Mouse (Mus musculus) liver (tissue): ENCODE measurements around the gene Aldh16a1.

Experiments used
- DNase-seq: peaks from one replicate; pipeline ENCODE4 v3.0.0-alpha.2; 2020; ENCODE audit warnings: mixed read lengths

The Aldh16a1 gene

DNA sequence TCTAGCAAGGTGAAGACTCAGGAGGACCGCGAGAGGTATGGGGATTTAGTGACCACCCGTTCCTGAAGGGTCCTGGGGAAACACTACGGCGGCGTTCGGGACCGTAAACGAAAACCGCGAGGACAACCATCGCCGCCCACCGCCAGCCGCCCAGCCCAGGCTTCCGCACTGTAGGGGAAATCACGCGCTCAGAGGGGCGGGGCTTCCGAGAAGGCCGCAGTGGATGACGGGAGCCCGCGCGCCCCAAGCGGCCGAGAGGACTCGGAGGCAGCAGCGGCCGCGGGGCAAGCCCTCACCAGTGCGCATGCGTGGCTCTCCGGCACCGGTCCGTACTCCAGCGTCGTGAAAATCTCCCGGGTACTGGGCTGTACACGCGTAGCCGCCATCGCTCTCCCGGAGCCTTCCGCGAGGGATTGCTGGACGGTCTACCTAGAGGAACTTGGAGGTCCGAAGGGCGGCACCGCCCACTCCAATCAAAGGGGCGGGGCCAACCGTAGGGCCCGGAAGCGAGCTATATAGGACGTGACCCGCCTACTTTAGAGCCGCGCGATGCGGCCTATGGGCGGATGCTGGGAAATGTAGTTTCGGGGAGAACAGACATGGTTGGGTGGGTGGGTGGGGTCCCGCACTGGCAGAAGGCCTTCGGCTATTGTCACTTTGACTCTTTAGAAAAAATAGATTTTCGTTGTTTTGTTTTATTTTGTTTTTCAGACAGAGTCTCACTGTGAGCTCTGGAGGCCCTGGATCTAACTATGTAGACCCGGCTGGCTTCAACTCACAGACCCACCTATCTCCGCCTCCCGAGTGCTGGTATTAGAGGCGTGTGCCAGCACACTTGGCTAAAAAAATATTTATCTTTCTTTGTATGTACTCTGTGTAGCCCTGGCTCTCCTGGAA, at the start of gene Aldh16a1, which contains the start of gene Pih1d1:
Gene Aldh16a1, minus strand, starts transcription at position 489 of the 897 bp plus-strand sequence.
Gene Pih1d1, plus strand, starts transcription at position 208 of the 897 bp plus-strand sequence.
- peak; percentile 98 for DNase-seq

DNA sequence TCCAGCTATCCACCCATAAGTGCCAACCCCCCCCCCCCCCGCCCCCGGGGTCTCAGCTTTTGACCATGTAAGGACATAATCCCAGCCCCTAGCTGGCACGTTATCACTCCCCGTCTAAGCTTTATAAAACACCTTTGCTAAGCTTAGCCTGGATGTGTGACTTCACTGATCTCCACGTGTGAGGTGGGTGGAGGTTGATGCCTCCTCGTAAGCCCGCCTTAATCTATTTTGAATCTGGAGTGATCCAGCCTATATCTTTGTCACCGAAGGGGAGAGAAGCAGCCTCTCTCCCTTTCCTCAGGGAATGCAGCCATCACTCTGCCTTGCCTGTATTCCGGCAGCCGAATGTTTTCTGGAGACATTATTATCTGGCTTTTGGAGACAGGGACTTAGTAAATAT, 48.3 kb upstream of the Aldh16a1 start:
- DNase-seq: no peak

DNA sequence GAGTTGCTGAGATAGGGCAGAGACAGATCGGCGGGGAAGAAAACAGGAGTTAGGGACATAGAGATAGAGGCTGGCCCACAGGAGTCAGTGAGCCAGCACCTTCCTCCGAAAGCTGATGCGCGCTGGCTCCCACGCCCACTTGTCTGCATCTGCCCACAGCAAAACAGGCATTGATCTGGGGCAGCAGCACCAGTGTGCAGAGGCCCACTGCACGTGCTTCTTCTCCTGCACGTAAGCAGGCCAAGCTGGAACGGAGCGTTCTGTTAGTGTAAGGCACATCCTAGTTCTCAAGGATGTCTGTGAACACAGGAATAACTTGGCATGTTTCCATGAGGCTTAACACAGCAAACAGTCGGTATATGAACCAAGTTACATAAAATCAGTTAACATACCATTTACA, 44.6 kb upstream of the Aldh16a1 start:
- no peak for DNase-seq

DNA sequence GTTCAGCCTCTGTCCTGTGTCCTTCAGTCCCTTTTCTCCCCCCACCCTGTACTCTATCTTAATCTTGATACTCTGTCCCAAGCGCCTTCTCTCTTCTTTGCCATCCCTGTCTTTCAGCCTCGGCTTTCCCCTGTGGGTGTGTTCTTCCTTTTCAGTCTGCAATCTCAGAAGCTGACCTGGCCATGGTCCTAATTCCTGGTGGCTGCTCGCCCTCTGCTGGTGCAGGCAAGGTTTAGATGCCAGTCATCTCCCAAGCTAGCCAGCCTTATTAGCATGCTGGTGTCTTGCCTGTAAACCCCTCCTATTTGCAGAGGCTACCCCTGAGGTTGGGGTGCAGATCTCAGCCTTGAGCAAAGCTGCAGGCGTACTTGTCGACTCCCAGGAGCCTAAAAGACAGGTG, 44.1 kb upstream of the Aldh16a1 start:
- DNase-seq: peak; percentile 64

DNA sequence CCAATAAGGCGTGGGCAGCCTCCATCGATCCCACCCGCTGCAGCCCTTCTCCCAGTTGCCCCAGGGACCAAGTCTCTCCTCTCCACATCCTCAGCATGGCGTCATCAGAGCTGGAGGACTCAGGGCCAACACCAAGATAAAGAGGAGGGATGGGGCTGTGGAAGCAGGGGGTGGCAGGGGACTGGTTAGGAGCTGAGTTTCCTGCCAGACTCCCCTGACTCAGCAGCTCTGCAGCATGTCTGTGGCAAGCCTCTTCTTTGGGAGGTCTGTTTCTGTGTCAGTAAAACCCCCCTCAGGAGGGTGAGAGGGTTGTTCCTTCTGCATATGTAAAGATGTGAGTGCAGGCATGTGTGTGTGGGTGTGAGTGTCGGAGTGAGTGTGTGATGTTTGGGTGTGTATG, 42.6 kb upstream of the Aldh16a1 start:
- DNase-seq: no peak

DNA sequence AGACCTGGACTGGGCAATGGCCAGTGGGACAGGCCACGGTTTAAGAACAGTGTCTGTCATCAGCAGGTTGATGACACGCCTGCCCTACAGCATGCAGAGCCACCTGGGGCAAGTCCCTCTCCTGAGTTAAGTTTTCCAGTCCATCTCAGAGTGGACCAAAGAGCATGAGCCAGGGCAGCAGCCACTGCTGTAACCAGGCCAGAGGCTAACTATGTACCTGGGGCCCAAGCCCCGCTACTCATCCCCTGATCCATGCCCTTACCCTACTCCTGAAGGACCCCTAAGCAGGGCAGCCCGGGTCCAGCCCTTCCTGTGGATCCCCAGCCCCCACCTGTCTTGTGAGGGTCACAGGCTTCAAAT, 41.8 kb upstream of the Aldh16a1 start:
- no peak for DNase-seq

DNA sequence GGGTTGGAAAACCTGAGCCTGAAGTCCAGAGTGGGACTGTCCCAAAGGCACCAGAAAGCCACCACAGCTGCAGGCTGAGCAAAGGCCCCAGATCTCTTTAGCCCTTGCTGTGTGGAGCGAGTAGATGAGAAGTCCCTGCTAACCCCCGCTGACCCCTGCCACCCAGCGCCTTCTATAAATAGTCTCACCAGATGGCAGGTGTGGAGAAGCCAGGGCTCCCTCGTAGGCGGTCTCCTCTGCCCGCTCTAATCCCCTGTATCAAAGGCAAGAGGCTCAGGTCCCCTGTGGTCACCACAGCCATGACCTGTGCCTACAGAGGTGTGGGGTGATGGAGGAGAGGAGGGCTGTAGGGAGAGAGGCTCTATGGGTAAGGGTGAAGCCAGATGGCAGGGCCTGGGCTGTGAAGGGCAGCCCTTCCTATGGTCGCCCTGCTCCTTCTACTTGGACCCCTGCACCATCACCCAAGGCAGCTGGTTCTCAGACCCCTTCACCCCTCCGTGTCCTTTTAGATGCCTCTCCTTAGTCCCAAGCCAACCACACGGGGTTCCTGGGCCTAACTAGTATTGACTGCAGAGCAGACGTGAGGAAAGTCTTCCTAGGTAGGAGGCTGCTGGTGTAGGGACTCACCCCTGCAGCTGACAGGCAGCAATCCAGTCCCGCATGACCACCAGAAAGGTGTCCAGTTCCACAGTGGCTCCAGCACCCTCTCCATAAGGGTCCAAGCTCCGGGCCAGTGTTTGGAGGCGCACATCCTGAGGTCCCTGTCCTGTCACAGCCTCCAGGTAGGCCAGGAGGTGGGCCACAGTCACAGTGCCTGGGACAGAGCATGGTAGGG, 41.2 kb upstream of the Aldh16a1 start:
- DNase-seq: no peak

DNA sequence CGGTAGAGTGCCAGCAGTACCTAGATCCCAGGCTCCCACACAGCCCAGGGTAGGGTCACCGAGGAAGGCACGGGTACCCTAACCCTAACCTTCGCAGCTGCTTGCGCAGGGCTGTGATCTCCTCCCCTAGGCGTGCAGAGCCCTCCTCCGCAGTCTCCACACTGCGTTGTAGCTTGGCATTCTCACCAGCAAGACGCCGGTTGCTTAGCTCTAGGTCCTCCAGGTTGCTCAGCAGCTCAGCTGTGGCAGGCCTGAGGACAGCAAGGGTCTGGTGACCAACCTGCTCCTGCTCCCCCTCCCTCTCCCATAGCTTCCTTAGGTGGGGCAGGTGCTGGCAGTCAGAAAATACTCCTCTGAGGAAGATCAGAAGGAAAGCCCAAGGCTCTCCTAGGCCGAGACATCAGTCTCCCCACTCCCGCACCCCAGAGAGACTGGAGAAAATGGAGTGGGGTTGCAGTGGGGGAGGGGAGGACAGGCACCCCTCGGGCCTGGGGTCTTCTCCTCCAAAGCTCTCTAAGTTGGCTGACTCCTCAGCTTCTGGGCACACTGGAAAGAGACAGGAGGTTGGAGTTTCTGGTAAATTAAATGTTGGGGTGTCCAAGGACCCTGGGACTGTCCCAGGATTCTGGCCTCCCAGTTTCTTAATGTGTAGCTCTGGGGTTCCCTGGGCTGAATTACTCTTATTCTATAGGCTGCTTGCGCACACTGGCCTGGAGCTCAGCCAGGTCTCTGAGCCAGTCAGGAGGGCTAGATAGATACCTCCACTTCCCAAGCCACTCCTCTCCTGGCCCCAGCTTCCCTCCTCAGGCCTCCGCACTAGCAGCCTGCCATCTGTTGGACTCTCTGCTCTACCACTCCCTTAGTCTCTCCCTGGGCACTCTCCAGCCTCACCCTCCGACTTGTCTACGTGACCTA, 39.7 kb upstream of the Aldh16a1 start:
- no peak for DNase-seq

DNA sequence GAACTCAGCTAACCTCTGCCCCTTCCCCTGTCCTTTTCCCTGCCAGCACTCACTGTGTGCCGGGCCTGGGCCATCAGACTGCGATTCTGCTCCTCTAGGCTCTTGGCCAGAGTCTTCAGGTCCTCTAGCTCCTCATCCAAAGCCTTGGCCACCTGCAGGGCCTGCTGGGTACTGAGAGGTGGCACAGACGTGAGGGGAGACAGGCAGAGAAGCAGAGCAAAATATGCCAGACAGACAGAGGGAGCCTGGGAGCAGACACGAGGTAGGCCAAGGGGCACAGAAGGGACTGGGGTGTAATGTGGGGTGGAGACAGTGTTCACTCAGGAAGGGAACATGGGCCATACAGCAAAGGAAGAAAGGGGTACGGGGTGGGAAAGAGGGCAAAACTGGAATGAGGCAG, 39.0 kb upstream of the Aldh16a1 start:
- no peak for DNase-seq

DNA sequence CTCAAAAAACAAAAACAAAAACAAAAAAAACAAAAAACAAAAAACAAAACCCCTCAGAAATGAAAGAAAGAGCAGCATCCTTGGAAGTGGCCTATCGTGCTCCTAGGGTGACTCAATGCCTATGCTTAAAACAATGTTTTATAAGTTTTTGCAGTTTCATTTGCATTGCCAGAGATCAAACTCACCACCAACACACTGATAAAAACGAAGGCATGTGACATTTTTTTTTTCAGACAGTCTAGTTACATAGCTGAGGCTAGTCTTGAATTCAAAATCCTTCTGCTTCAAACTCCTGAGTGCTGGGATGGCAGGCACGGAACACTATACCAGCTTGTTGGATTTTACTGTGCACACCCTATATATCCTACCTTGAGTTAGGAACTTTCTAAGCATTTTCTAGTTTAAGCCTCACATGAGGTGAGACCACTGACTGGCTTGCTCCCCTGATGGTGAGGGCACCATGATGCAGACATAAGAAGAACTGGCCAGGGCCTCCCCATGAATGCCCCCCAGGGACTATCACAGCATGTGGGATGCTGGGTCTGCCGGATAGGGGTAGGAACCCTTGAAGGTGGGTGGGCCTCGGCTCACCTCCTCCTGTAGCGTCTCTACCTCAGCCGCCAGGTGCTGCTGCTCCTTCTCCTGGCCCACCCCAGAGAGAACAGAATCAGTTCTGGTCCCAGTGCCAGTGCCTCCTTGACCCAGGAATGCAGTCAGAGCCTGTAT, 38.4 kb upstream of the Aldh16a1 start:
- DNase-seq: no peak

DNA sequence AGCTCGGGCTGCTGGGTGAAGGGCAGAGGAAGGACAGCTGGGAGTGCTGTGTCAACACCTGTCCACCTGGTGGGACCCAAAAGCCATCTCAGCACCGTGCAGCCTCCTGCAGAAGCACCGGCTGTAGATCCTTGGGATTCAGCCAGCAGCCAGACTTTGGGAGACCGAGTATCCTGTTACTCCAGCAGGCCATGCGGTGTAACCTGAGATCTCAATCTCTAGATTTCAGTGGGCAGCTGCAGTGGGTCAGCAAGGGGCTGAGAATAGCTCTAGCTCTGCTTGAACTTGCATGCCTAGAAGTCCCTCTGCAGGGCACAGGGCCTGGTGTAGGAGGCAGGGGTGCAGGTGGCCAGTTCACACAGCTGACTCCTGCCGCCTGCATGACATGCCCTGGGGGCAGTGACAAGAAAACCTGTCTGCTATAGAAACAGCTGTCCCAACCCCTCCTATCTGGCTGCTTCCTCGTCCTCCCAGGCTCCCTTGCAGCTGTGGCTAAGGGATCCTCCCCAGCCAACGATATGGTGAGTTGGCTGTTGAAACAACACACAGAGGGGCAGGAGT, 37.5 kb upstream of the Aldh16a1 start:
- no peak for DNase-seq

DNA sequence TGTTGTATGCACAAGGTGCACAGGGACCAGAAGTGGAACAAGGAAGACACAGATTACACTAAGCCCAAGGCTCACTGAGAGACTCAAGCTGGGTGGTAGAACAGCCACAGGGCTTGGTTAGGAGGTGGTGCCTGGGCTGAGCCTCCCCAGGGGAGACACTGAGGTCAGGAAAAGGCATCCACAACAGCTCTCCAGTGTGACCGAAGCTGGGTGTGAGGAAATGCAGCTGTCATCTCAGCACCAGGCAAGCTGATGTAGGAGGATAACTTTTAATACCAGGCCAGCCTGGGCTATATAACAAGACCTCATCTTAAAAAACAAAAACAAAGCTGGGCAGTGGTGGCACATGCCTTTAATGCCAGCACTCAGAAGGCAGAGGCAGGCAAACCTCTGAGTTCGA, 36.8 kb upstream of the Aldh16a1 start:
- no peak for DNase-seq

DNA sequence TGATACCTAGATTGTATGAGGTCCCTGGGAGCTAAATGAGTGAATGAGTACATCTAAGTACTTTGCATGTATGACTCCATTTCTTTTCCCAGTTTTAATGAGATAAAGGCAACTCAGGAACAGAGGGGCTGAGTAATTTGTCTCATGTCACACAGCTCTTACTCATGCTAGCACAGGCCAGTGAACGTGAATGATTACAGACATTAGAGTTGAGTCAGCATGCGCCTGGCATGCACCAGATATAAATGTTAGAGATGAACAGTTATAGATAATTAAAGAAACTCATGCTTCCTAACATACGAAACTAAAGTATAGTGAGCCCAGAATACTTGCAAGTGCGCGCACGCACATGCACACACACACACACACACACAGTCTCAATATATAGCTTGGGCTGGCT, 35.8 kb upstream of the Aldh16a1 start:
- no peak for DNase-seq

DNA sequence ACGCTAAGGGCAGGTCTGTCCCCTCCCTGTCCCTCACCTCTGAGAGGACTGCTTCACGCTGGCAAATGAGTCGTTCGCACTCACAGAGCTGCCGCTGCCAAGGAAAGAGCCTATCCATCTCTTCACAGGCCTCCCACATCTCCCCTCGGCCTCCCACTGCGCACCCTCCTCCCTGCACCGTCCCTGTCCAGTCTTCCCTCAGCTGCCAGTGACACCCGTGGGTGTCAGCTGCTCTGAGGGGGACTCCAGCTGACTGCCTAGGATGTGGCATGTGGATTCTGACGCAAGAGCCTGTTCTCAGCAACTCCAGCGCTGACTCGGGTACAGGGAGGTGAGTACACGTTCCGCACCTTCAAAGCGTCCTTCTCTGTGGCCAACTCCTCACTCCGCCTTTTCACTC, 35.2 kb upstream of the Aldh16a1 start:
- no peak for DNase-seq

DNA sequence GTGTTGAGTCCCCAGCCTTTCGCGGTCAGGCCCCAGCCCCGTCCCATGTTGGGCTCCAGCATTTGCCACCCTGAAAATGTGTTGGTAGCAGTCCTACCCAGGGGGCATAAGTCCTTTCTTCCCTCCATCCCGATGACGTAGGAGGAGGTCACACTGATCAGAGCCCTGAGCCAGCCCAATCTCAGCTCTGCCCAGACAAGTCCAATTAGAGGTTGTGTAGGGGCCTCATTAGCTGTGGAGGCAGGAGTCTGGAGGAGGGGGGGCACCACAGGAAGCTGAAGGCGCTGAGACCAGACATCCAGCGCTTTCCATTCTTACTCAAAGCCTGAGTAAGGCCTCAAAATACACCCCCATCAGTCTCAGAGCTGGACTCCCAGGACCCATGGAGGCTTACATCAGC, 31.5 kb upstream of the Aldh16a1 start:
- no peak for DNase-seq

DNA sequence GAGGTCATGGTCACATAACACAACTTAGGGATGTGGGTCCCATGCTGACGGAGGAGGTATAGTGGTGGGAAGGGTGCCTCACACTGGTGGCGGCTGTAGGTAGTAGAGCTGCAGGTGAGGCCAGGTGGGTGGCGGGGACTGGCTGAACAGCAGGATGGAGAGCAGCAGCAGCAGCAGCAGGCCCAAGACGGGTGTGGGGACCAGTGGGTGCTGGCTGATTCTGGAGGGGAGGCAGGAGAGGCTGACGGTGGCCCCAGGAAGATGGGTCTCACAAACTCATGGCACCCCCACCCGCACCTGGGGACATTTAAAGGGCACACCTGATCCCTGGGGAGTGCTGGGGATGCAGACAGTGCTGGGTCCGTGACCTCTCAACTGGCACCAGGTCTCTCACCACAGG, 29.3 kb upstream of the Aldh16a1 start:
- no peak for DNase-seq

DNA sequence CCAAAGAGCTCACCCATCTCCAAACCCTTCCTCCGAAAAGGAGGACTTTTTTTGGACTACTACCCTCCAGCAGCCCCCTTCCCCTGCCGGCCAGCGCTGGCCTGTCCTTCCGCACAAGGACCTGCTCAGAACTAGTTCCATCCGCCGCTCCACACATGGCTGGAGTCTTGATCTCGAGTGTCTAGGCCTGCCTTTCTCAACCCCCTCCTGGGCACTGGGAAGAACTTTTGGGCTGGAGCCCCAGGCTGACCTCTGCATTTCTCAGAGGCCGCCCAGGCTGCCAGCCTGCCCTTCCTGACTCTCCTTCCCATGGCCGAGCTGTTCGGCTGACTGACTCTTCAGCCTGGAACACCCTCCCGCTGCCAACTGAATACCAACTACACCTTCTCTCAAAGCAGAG, 28.2 kb upstream of the Aldh16a1 start:
- no peak for DNase-seq

DNA sequence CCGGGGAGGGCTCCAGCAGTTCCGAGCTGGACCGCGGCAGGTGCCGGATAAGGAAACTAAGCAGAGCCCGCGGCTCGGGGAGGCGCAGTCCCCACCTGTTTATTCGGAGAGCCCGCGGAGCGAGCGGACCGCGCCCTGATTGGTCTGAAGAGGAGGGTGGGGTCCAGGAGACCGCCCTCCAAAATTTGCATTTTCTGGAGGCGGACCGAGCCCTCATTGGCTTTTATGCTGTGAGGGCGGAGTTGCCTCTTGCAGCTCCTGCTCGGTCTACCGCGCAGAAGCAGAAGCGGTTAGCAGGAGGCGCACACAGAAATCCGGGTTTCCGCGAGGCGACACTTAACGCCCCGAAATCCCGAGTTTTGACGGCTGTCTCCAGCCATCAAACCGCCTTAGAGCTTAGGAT, 27.8 kb upstream of the Aldh16a1 start:
- peak; percentile 90 for DNase-seq

DNA sequence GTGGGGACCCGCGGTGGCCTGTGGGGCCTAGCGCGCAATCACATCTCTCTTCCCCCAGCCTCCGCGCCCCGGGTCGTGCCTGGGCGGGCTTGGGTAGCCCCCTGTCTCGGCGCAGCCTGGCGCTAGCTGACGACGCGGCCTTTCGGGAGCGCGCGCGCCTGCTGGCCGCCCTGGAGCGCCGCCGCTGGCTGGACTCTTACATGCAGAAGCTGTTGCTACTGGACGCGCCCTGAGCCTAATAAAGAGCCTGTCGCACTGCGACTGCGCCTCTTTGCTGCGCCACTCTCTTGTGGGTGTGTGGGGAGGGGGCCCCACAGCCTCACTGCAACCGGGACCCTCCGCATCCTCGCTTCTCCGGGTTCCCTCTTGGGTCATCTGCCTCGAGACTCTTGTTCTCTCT, 27.2 kb upstream of the Aldh16a1 start:
- peak; percentile 36 for DNase-seq

DNA sequence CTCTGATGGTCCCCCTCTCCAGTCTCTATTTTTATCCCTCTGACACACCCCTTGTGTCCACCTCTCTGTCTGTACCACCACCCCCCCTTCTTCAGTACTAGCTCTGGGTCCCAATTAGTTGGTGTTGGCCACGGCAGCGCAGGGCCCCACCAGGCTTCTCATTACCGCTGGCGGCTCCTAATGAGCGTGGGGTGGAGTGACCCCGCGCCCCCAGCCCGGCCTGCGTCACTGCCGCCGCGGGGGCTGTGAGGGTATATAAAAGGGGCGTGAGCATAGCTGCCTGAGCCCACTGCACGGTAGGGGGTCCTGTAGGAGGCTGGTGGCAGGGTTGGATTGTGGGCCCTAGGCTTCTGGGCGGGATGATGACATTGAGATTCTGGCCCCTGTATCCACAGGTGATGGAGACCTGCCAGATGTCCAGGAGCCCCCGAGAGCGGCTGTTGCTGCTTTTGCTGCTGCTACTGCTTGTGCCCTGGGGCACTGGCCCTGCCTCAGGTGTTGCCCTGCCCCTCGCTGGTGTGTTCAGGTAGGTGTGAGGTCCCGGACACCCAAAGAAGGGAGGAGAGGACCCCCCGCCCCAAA, 26.6 kb upstream of the Aldh16a1 start, which contains the start of gene Pth2:
Gene Pth2, plus strand, starts transcription at position 100 of the 582 bp plus-strand sequence.
- DNase-seq: no peak

DNA sequence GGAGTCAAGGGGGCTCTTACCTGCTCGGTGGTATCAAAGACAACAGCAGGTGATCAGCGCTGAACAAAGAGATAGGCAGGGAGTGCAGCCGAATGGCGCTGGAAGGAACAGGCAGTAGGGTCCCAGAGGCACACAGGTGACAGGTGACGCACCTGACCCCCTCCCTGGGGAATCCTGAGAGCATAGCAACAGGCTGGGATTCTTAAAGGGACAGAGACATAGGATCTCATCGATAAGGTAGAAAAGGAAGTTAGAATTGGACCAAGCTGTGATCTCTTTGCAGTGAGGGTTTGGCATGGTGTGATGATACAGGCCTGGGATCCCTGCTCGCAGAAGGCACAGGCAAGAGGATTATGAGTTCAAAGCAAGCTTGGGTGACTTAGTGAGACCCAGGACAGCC, 25.1 kb upstream of the Aldh16a1 start, which contains the start of gene Gfy:
Gene Gfy, minus strand, starts transcription at position 101 of the 400 bp plus-strand sequence.
- no peak for DNase-seq
